Mouse (Mus musculus) lung, adult 2 months (tissue): ENCODE measurements around the gene Pdlim5.

Experiments used
- CTCF ChIP-seq: fragments of 200-500 bp; IDR thresholded peaks from 2 replicates; pipeline ENCODE4 v1.5.1; 2011; ENCODE audit warnings: mild to moderate bottlenecking, low read length, control low read depth; ENCODE audit not compliant: insufficient read depth
- POLR2A ChIP-seq: fragments of 200-500 bp; IDR thresholded peaks from 2 replicates; pipeline ENCODE4 v1.6.1; 2011; ENCODE audit warnings: low read depth, mild to moderate bottlenecking, control low read depth, low read length, borderline replicate concordance; ENCODE audit errors: extremely low read depth

DNA sequence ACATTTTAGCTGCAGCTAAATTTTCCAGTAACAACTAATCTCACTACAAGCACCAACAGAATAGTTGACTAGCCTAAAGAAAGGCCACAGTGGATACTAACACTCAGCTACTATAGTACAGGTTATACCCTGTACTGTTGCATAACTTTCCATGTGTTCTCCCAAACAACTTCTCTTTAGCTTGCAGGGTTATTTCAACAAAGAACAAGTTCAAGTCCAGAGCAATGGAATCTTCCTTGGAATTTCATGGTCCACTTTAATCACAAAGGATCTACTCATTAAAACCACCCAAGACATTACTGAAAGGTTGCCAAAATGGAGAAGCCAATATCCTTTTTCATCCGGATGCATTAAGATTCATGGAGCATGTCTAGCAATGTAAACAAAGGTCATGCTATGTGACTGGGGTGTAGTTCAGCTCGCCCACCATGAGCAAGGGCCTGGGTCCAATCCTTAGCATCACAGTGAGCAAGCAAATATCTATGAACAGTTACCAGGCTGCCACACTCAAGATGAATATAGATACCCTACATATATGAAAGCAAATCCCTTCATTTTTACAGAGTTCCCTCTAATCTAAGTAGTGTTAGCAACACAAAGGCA lies 79.3 kb downstream of the Pdlim5 start:
- TF ChIP-seq CTCF (no peak), POLR2A (no peak)
